Comparison of ENCODE assay signal across 30 mouse cellular contexts in genomic region chr13:73535287-73535686, GRCm38 (mm10). TPM values are rescaled to one million over a fixed set of nuclear protein-coding genes. Genes with fewer than 3 reads are reported as not detected.
DNase-seq lines count a peak whose midpoint lies in the region; ATAC-seq and TF ChIP-seq lines count a peak whose summit lies in the region.
"Had no signal": no experiment of that assay in that cellular context is flagged by ENCODE, and none has a peak within 500 bp of the region (broad histone marks: within the 10 kb centered on the region; RNA-seq: fewer than 3 reads in every experiment).

No protein-coding gene starts in this region.

- H3K9me3 ChIP-seq in MEL (replicated peaks; ENCODE audit: insufficient read depth, low read length), result no peaks in the 10 kb centered on the region
- no peaks in the 10 kb centered on the region for H3K9me3 ChIP-seq in intestine, postnatal 0 days (ENCODE audit: control insufficient read depth)
- H3K9me3 ChIP-seq in liver, embryonic 14.5 days (ENCODE audit: control insufficient read depth, low read length), result no peaks in the 10 kb centered on the region
- H3K9me3 ChIP-seq in forebrain, embryonic 15.5 days, result no peaks in the 10 kb centered on the region
- no peaks in the 10 kb centered on the region for H3K9me3 ChIP-seq in lung, postnatal 0 days (ENCODE audit: low read length)
- H3K9me3 ChIP-seq: forebrain, embryonic 10.5 days; hindbrain, embryonic 12.5 days; stomach, embryonic 15.5 days had no signal

- H3K9ac ChIP-seq in MEL (ENCODE audit: control insufficient read depth, low read depth, low read length, poor library complexity, severe bottlenecking), result peak overlapping the region; percentile 10; the same call in 1 of the 2 replicates
- H3K9ac ChIP-seq in intestine, postnatal 0 days (ENCODE audit: low read depth, low read length), result peak overlapping the region; percentile 32; the same call in 1 of the 2 replicates
- H3K9ac ChIP-seq in liver, embryonic 14.5 days (replicated peaks), result no peak overlapping the region; the same call in 1 of the 2 replicates
- no peak overlapping the region for H3K9ac ChIP-seq in forebrain, embryonic 15.5 days (replicated peaks)
- H3K9ac ChIP-seq in lung, postnatal 0 days (replicated peaks; ENCODE audit: low read depth), result no peak overlapping the region
- H3K9ac ChIP-seq: hindbrain, embryonic 12.5 days; lung, embryonic 14.5 days; stomach, embryonic 15.5 days had no signal

- peak; percentile 39 for DNase-seq in heart, adult 11 months
- no peak for DNase-seq in heart, postnatal 4 days
- DNase-seq in MEL (ENCODE audit: low read depth, low spot score), result peak; percentile 61
- DNase-seq in liver, embryonic 14.5 days (ENCODE audit: low read depth in 3 of 3, low spot score in 3 of 3), result peak; percentile 23 to 29 (median 27)
- no peak for DNase-seq in gastrocnemius, adult 2 months
- no peak for DNase-seq in lung, postnatal 0 days (ENCODE audit: low spot score)
- DNase-seq: adrenal gland, postnatal 25 days; cerebellum, adult 18-20 months; cerebellum, postnatal 10 days; heart, postnatal 14 days; kidney, adult 18-20 months; kidney, postnatal 4 days; left cerebral cortex, postnatal 4 days; lung, embryonic 14.5 days; lung, postnatal 36 days; midbrain, embryonic 14.5 days; right cerebral cortex, postnatal 25 days; thymus, postnatal 14 days had no signal

- TF ChIP-seq CTCF in MEL (IDR thresholded peaks at IDR 0.05 in 2 of 3, conservative IDR thresholded peaks at IDR 0.05 in 1 of 3; ENCODE audit: control insufficient read depth in 1 of 3, insufficient read depth in 1 of 3, low read depth in 2 of 3, low read length in 3 of 3, poor library complexity in 1 of 3, severe bottlenecking in 1 of 3), result no peak
- no peak for TF ChIP-seq CTCF in intestine, postnatal 0 days (IDR thresholded peaks at IDR 0.05; ENCODE audit: low read depth)
- TF ChIP-seq CTCF in liver, embryonic 14.5 days (IDR thresholded peaks at IDR 0.05; ENCODE audit: low read depth), result no peak
- no peak for TF ChIP-seq CTCF in gastrocnemius, adult 2 months (IDR thresholded peaks at IDR 0.05)
- TF ChIP-seq CTCF in lung, postnatal 0 days (IDR thresholded peaks at IDR 0.05), result no peak

- H3K79me2 ChIP-seq in MEL (ENCODE audit: control insufficient read depth, insufficient read depth, low read length, poor library complexity), result no peaks in the 10 kb centered on the region

- no peak for TF ChIP-seq POLR2A in MEL (IDR thresholded peaks at IDR 0.05; ENCODE audit: control insufficient read depth in 1 of 2, insufficient read depth in 1 of 2, low read depth in 1 of 2, low read length in 2 of 2, poor library complexity in 1 of 2)

- H3K36me3 ChIP-seq in MEL (ENCODE audit: control insufficient read depth in 1 of 2, insufficient read depth in 2 of 2, low read length in 2 of 2), result peaks cover 0 to 11% of the 10 kb centered on the region in 2 experiments; a peak in 2 of 4 replicates
- no peaks in the 10 kb centered on the region for H3K36me3 ChIP-seq in intestine, postnatal 0 days (ENCODE audit: control insufficient read depth, insufficient read depth)
- H3K36me3 ChIP-seq in liver, embryonic 14.5 days (replicated peaks; ENCODE audit: control insufficient read depth, insufficient read depth, low read depth), result no peaks in the 10 kb centered on the region
- H3K36me3 ChIP-seq in forebrain, embryonic 15.5 days, result no peaks in the 10 kb centered on the region
- no peaks in the 10 kb centered on the region for H3K36me3 ChIP-seq in lung, postnatal 0 days (ENCODE audit: insufficient read depth, low read length)
- H3K36me3 ChIP-seq: forebrain, embryonic 10.5 days; G1E; hindbrain, embryonic 12.5 days; stomach, embryonic 15.5 days had no signal

- TF ChIP-seq EP300 in MEL (IDR thresholded peaks at IDR 0.05; ENCODE audit: low read depth in 1 of 2, low read length in 2 of 2), result peak; percentile 49 to 79; a peak in 2 of 4 replicates
- TF ChIP-seq EP300 in liver, embryonic 14.5 days (IDR thresholded peaks at IDR 0.05; ENCODE audit: low read depth), result peak; percentile 45
- no peak for TF ChIP-seq EP300 in lung, postnatal 0 days (IDR thresholded peaks at IDR 0.05)

- H3K4me2 ChIP-seq in intestine, postnatal 0 days (replicated peaks; ENCODE audit: low read depth), result peak overlapping the region; percentile 69
- peak overlapping the region; percentile 71 for H3K4me2 ChIP-seq in liver, embryonic 14.5 days (ENCODE audit: low read depth)
- H3K4me2 ChIP-seq in forebrain, embryonic 15.5 days (replicated peaks), result no peak overlapping the region
- no peak overlapping the region for H3K4me2 ChIP-seq in lung, postnatal 0 days (replicated peaks; ENCODE audit: low read depth, low read length)

- H3K4me3 ChIP-seq in MEL (ENCODE audit: control insufficient read depth in 1 of 2, insufficient read depth in 1 of 2, low read depth in 2 of 2, low read length in 2 of 2), result peak overlapping the region in 1 of 2 experiments; percentile 43; a peak in 2 of 4 replicates
- H3K4me3 ChIP-seq in intestine, postnatal 0 days (ENCODE audit: low read depth, low read length), result peak overlapping the region; percentile 34
- peak overlapping the region; percentile 2 to 49; a peak in 3 of 4 replicates for H3K4me3 ChIP-seq in liver, embryonic 14.5 days (ENCODE audit: insufficient read depth in 1 of 2, low read depth in 2 of 2, low read length in 2 of 2)
- H3K4me3 ChIP-seq in forebrain, embryonic 15.5 days, result no peak overlapping the region
- no peak overlapping the region for H3K4me3 ChIP-seq in gastrocnemius, adult 2 months
- H3K4me3 ChIP-seq in lung, postnatal 0 days (ENCODE audit: low read depth, low read length), result no peak overlapping the region

- intact Hi-C loops in gastrocnemius, adult 2 months (cut with DNase I), result no loop called here

- H3K27me3 ChIP-seq in MEL (ENCODE audit: control insufficient read depth in 1 of 2, insufficient read depth in 2 of 2, low read length in 2 of 2), result peaks cover 0 to 1% of the 10 kb centered on the region in 2 experiments; a peak in 1 of 4 replicates
- H3K27me3 ChIP-seq in intestine, postnatal 0 days (replicated peaks; ENCODE audit: control insufficient read depth, insufficient read depth, low read length), result peaks cover 8% of the 10 kb centered on the region; the same call in 1 of the 2 replicates
- peaks cover 12% of the 10 kb centered on the region for H3K27me3 ChIP-seq in liver, embryonic 14.5 days (ENCODE audit: control insufficient read depth, insufficient read depth, low read length)
- peaks cover 36% of the 10 kb centered on the region for H3K27me3 ChIP-seq in forebrain, embryonic 15.5 days
- peaks cover 5% of the 10 kb centered on the region for H3K27me3 ChIP-seq in lung, postnatal 0 days (replicated peaks; ENCODE audit: insufficient read depth, low read length)

- peaks cover 0 to 15% of the 10 kb centered on the region in 2 experiments; a peak in 3 of 4 replicates for H3K4me1 ChIP-seq in MEL (ENCODE audit: control insufficient read depth in 1 of 2, insufficient read depth in 2 of 2, low read length in 2 of 2)
- no peaks in the 10 kb centered on the region; the same call in 1 of the 2 replicates for H3K4me1 ChIP-seq in intestine, postnatal 0 days (replicated peaks; ENCODE audit: control insufficient read depth, insufficient read depth, low read length)
- H3K4me1 ChIP-seq in liver, embryonic 14.5 days (replicated peaks; ENCODE audit: control insufficient read depth in 2 of 2, insufficient read depth in 2 of 2, low read length in 1 of 2), result peaks cover 13 to 20% of the 10 kb centered on the region in 2 experiments; a peak in 3 of 4 replicates
- H3K4me1 ChIP-seq in forebrain, embryonic 15.5 days, result peaks cover 11% of the 10 kb centered on the region
- H3K4me1 ChIP-seq in lung, postnatal 0 days (ENCODE audit: insufficient read depth, low read depth, low read length), result no peaks in the 10 kb centered on the region; the same call in 1 of the 2 replicates

- TF ChIP-seq RAD21 in MEL (IDR thresholded peaks at IDR 0.05; ENCODE audit: low read depth, low read length), result no peak

- H3K27ac ChIP-seq in MEL (ENCODE audit: control insufficient read depth, low read depth, low read length), result no peak overlapping the region
- peak overlapping the region; percentile 83 for H3K27ac ChIP-seq in intestine, postnatal 0 days (ENCODE audit: low read depth, low read length)
- H3K27ac ChIP-seq in liver, embryonic 14.5 days, result no peak overlapping the region
- H3K27ac ChIP-seq in forebrain, embryonic 15.5 days (replicated peaks), result no peak overlapping the region
- no peak overlapping the region for H3K27ac ChIP-seq in gastrocnemius, adult 2 months
- no peak overlapping the region for H3K27ac ChIP-seq in lung, postnatal 0 days (ENCODE audit: low read length)
- H3K27ac ChIP-seq: forebrain, embryonic 10.5 days; hindbrain, embryonic 12.5 days; stomach, embryonic 15.5 days had no signal

- WGBS in intestine, postnatal 0 days, result 56% methylated on average over 3 of the region's 3 CpGs
- WGBS in liver, embryonic 14.5 days (ENCODE audit: insufficient replicate concordance), result 17% methylated on average over 3 of the region's 3 CpGs
- WGBS in forebrain, embryonic 15.5 days, result 61% methylated on average over 3 of the region's 3 CpGs
- 54% methylated on average over 3 of the region's 3 CpGs for WGBS in lung, postnatal 0 days

- ATAC-seq in intestine, postnatal 0 days, result no peak
- peak; percentile 15; the same call in 1 of the 2 replicates for ATAC-seq in liver, embryonic 14.5 days (ENCODE audit: insufficient read depth)
- no peak for ATAC-seq in forebrain, embryonic 15.5 days (replicated peaks)
- ATAC-seq in lung, postnatal 0 days, result no peak
- ATAC-seq: forebrain, embryonic 16.5 days had no signal

TF ChIP-seq in MEL, 35 proteins besides CTCF, POLR2A, EP300 and RAD21 (continues in another document):
- TF ChIP-seq TAL1 (IDR thresholded peaks at IDR 0.05; ENCODE audit: low read length) (peak; percentile 78), GABPA (IDR thresholded peaks at IDR 0.05; ENCODE audit: low read depth, low read length) (no peak), TBP (IDR thresholded peaks at IDR 0.05; ENCODE audit: low read depth, low read length) (no peak), ETS1 (IDR thresholded peaks at IDR 0.05; ENCODE audit: low read depth, low read length) (peak; percentile 60; the same call in 1 of the 2 replicates), GATA1 (IDR thresholded peaks at IDR 0.05; ENCODE audit: low read depth, low read length) (peak; percentile 81), TCF12 (IDR thresholded peaks at IDR 0.05; ENCODE audit: low read depth, low read length) (peak; percentile 75; the same call in 1 of the 2 replicates)

RNA-seq across cellular contexts. Expression of gene Slc6a3, which starts 1.3 kb away (rescaled TPM):
- not detected for total RNA-seq in heart, postnatal 4 days (2021)
- total RNA-seq in MEL (2012; rRNA removed), result 0.07 and 0.08 TPM in 2 replicates
- under 1 TPM in 1 of 2 experiments, not detected in 1; 0.10 TPM for polyA plus RNA-seq in MEL (2012; ENCODE audit: insufficient read depth in 1 of 2, insufficient read length in 2 of 2, low read depth in 1 of 2, low replicate concordance in 2 of 2, missing spikeins in 1 of 2)
- 4.3 and 5.0 TPM in 2 replicates for polyA plus RNA-seq in intestine, postnatal 0 days (2015; fragmentation: Nextera tagmentation; extraction: Ambion mirVana)
- polyA plus RNA-seq in liver, embryonic 14.5 days (2012; rRNA removed), result 0.59 and 0.63 TPM in 2 replicates
- polyA plus RNA-seq in liver, embryonic 14.5 days (2014; fragmentation: Nextera tagmentation; extraction: Ambion mirVana), result 0.75 and 1.4 TPM in 2 replicates
- 0.06 TPM in 2 replicates for polyA plus RNA-seq in forebrain, embryonic 15.5 days (2015; fragmentation: Nextera tagmentation; extraction: Ambion mirVana)
- total RNA-seq in gastrocnemius, adult 2 months (2021), result not detected
- polyA plus RNA-seq in lung, postnatal 0 days (2015; fragmentation: Nextera tagmentation; extraction: Ambion mirVana), result 0.05 and 0.08 TPM in 2 replicates
- total RNA-seq: G1E; gastrocnemius, adult 8-10 months; gastrocnemius, postnatal 4 days; heart, adult 8-10 months; heart, postnatal 14 days; monocyte, adult 5-6 weeks had no signal
- polyA plus RNA-seq: G1E; neural tube, embryonic 14.5 days had no signal

Comparison
In these comparisons a context has a peak if more than half of its experiments do, and no peak if none do; other contexts are left out.
1. DNase-seq: peak in heart, adult 11 months (single experiment), MEL (single experiment) and liver, embryonic 14.5 days (3 of 3); none in heart, postnatal 4 days (single experiment), gastrocnemius, adult 2 months (single experiment) and lung, postnatal 0 days (single experiment).
2. H3K4me3 ChIP-seq: peak in intestine, postnatal 0 days (single experiment) and liver, embryonic 14.5 days (2 of 2); none in forebrain, embryonic 15.5 days (single experiment), gastrocnemius, adult 2 months (single experiment) and lung, postnatal 0 days (single experiment).
3. H3K9ac ChIP-seq: peak in MEL (single experiment) and intestine, postnatal 0 days (single experiment); none in liver, embryonic 14.5 days (single experiment), forebrain, embryonic 15.5 days (single experiment) and lung, postnatal 0 days (single experiment).
4. H3K4me2 ChIP-seq: peak in intestine, postnatal 0 days (single experiment) and liver, embryonic 14.5 days (single experiment); none in forebrain, embryonic 15.5 days (single experiment) and lung, postnatal 0 days (single experiment).